Mouse (Mus musculus) gastrocnemius, adult 8-10 months (tissue): ENCODE data around the gene Agtpbp1. TPM values are rescaled to one million over a fixed set of nuclear protein-coding genes. Genes with fewer than 3 reads are reported as not detected.

ENCODE experiments used
- DNase-seq, 2 experiments: peaks; one replicate each; pipeline ENCODE4 v3.0.0; 2022; ENCODE audit warnings: low spot score in 2 of 2
- total RNA-seq, 4 experiments: library from RNA; stranded (reverse); gene quantifications; 2 replicates each; pipeline ENCODE4 v1.2.4; 2022

Agtpbp1 gene
- total RNA-seq, 4 experiments from 2014 or later: 77.0 to 85.2 (median 83.0) TPM

DNA sequence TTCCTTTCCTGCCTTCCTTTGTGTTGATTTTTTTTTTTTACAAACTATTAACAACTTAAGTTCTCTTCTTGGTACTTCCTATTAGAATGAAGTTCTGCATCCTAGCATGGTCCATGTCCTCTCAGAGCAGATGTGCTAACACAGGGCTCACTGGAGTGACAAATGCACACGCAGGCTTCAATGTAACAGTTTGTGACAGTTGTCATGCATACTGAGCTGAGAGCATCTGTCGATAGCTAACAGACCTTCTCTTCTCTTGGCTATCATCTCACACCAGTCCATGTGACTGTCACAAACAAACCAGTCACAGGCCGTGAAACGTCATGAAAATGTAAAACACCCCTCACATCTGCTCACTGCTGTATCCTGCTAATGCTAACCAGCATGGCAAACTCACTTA, 50.7 kb downstream of the Agtpbp1 start:
- DNase-seq: no peak

DNA sequence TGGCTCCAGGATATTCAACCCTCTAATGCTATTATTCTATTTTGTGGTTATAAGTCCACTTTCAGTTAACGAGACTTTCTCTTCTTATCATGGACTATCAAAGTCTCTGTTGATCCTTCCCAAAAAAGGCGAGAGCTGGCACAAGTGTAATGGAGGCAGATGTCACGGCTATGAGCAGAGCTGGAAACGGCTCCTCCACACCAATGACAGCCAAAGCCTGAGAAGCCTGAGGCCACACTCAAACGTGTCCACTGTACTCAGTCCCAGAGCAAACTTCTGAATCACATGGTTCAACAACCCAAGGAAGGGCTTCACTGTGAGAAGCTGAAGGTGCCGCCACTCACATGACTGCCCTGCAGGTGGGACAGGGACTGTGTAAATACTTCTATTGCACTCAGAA, 51.7 kb downstream of the Agtpbp1 start:
- no peak for DNase-seq

DNA sequence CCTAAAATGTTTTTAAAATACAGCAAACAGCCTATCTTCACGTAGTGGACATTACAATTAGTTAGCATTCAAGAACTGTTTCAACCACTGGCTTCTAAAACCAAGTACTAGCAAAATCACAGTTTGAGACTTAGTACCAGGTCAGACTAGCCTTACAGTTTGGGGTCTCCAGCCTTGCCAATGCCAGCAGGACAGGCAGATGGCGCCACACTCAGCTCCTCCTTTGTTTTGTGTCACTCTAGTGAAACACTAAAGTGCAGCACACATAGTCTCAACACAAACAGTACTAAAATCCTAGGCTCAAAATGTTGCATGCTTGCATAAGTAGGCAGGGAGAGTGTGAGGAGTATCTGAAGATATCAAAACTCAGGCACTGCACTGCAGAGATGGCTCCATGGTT, 53.8 kb downstream of the Agtpbp1 start:
- no peak for DNase-seq

DNA sequence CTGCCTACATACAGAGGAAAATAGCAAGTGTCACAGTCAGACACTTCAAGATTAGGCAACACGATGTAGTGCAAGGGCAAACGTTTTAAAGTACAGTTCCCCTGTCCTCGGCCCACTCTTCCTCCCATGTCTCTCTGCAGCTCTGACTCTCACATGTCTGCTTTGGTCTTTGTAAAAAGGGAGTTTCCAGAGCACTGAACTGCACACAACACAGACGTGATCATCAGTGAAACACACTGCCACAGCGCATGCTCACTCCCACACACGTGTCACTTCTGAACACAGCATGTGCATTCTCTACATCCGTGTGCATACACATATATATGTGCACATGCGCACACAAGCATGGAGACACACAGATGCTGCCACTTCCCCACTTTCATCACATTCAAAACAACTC, 54.5 kb downstream of the Agtpbp1 start:
- DNase-seq: no peak

DNA sequence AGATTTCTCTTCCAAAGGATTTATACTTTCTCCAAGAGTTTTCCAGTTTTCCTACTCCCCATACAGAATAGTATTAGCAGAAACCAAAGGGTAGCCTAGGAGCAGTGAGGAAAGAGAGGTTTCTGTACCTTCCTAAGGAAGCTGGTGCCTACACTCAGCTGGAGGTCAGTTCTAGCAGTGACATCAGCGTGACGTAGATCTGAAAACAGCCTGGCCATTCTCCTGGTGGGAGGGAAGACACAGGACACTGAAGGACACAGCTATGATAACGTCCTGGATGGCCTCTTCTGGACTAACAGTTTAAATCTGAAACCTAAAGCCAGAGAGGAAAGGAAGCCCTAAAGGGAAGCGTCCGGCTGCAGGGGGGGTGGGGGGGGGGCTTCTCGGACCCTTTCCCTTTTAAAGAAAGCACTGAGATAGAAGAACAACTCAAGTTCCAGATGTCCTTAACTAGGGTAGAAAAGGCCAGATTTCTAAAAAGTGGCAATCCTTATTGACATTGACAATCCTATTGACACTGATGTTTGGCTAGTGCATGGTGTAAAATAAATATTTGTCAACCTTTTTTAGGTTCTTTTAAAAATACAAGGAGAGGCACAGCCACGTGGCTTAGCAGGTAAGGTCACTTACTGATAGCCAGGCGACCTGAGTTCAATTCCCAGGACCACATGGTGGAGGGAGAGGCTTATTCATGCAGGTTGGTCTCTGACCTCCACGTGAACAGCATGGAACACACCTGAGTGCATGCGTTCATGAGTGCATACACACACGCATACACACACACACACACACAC, 63.6 kb downstream of the Agtpbp1 start:
- no peak for DNase-seq

DNA sequence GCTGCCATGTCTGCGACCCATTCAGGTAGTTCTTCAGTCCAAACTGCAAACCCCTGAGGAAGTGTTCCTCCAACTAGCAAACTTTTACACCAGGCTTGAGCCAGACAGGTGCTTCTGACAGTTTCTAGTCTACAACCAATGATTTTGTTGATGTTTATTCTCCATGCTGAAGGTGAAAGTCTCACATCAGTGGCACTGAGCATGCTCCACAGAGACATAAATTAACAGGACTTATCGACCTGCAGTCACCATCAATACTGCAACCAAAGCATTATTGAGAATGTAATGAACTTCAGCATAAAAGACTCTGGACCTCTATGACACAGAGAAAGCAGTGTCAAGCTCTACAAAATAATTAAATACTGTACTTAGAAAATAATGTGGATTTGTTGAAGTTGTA, 64.2 kb downstream of the Agtpbp1 start:
- DNase-seq: no peak

DNA sequence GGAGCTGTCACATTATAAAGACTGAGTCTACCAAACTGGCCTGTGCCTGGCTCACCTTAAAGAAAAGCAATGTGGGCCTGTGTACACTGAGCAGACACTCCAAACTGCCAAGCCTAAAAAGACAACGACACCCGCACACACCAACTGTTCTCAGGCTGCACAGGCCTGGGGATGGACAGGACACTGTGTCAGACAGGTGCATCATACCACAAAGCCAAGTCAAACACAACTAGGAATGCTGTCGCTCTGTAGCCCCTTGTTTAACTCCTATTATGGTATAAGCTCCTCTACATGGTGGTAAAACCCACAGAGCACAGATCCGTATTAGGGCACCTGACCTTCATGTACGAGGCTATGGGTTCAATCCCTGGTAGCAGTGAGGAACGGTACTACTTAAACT, 65.5 kb downstream of the Agtpbp1 start:
- DNase-seq: no peak

DNA sequence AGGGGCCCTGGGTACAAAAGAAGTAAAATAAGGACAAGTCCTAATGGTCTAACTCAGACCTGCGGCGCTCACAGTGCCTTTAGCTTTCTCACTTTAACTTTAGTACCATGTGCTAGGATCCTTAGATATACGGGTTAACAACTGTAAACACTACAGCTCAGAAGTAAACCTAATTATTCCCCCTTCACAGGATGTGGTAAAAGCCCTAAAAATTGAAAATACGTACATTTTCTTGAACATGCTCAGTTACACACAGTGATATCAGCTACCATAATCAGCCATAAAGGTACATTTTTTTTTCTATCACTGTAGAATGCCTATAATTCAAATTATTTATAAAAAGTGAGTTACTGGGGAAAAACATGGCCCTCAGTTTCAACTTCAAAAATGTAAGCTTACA, 67.0 kb downstream of the Agtpbp1 start:
- no peak for DNase-seq

DNA sequence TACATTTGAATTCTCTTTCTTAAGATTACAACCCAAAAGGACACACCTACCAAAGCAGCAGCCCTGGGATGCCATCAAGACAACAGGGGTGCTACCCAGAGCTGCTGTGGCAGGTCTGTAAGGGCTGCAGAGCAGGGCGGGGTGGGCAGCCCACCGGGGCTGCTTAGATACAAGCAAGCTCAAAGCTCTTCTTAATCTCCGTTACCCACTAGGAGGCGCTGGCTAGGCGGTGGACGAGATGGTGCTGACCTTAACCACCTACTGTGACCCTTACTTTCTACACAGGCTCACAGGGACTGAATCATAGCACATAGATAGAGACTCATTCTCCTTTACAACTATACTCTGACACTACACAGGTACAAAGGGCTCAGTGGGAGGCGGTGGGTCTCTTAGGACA, 70.0 kb downstream of the Agtpbp1 start:
- peak in 1 of 2 experiments; percentile 11 for DNase-seq

DNA sequence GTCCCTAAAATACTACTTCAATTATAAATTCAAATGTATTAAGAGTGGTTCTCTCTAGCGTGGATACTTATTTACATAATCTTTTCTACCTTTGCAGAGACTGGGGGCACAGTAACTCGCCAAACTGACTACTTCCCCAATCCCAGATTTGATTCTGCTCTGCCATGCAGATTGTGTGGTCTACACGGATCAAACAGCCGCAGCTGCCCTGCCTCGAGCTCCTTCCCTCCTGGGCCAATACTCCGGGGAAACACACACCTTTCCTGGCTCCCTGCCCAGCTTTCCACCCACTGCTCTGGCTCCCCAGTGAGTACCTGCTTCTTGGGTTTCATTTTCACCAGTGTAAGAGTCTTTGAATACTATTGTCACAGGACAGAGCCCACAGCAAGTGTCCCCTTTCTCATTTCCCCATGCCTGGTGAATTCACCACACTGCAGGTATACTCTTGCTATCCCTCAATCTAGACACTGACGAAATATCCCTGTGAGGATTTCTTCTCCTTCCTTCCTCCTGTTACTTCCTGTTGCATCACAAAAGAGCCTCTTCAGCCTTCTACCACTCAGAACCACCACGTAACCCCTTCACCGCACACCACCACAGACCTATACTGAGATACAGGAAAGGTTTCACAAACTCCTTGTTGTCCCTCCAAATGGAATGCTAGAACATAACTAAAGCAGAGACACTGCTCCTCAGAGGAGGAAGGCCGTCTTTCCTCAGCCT, 75.2 kb downstream of the Agtpbp1 start:
- DNase-seq: no peak

DNA sequence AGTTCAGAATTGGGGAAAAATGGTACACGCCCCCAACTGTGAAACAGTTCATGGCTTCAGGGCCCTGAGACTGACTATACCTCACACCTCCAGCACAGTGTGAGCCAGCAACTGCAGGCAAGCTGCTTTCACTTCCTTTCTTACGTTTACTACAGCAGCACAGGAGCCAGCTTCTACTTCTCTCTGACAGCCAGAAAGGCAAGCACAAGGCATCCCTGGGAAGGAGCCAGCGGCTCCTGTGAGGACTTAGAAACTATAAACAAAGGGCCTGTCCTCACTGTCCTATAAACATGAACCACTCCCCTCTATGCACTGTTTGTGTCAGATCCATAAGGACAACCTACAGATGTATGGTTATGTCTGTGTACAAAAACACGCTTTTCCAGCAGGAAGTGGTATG, 76.4 kb downstream of the Agtpbp1 start:
- DNase-seq: no peak

DNA sequence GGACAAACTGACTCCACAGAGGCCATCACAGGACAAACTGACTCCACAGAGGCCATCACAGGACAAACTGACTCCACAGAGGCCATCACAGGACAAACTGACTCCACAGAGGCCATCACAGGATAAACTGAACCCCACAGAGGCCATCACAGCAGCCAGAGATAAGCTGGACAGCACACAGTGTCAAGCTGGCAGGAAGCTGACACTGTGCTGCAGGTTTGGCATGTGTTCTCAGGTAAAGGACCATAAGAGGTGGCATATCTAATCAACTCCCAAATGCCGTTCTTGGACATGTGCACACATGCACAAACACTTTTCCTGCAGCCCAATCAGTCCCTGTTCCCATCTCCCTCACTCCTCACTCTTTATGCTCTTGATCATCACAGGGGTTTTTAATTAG, 78.6 kb downstream of the Agtpbp1 start:
- no peak for DNase-seq

DNA sequence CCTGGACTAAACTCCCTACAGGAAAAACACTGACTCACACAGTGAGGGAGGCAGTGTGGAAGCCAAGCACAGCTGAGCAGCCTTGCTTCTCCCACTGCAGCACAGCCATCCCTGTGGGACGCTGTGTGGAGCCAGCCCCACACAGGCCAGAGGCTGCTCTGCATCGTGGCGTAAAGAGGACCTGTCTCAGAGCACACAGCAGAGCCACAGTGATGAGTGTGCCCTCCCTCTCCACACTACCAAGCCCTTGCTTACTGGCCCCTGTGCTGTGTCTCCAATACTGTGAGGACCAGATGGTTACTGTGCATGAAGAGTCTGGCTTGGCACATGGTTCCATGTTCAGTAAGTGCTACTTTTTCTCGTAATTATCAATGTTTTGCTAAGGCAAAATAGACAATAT, 79.2 kb downstream of the Agtpbp1 start:
- no peak for DNase-seq

DNA sequence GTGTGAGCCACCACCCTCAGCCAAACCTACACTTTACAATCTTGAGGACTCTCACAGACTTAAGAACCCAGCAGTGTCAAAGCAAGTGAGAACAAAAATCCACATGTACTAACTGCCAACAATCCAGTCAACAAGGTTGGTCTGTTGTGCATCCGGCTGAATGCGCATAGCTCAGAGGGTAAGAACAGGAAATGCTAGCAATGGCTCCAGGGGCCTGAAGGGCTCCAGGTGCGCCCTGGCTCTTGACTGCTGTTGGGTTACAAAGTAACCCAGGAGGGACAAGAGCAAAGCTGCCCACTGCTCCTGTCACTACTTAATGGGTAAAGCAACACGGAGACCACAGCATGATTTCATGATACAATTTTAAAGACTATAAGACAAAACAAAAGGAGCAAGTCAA, 81.4 kb downstream of the Agtpbp1 start:
- no peak for DNase-seq

DNA sequence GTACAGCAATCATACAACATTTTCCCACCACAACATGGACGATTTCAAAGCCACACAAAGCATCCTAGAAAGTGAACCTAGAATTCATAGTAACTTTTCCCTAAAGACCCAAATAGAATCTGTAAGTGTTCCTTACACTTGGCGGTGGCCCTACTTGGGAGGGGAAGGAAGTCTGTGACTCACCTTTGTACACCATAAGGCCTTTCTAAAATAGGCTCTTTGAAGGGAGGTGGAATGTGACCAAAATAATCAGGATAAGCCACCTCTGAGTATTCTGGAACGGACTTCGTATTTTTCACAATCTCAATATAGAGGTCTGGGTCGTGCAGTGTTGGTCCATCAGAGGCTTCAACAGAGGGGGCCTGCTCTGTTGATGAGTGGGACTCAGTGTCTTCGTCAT, 85.2 kb downstream of the Agtpbp1 start:
- DNase-seq: no peak

DNA sequence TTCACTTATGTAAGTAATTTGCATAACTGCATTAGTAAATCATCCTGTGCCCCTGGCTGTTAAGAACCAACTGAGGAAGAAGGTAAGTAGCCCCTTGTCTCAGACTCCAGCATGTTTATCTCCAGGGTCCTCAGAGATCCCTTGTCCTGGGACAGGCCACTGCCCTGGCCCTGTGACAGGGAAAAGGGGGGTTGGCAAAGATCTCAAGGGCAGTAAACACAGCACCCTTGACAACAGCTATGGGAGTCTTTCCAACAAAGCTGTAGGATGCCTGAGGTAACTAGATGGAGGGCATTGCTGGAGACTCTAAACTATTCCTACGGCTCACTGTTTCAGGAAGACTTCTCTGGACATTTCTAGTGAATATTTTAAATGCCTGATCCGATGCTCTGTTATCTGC, 85.7 kb downstream of the Agtpbp1 start:
- no peak for DNase-seq

DNA sequence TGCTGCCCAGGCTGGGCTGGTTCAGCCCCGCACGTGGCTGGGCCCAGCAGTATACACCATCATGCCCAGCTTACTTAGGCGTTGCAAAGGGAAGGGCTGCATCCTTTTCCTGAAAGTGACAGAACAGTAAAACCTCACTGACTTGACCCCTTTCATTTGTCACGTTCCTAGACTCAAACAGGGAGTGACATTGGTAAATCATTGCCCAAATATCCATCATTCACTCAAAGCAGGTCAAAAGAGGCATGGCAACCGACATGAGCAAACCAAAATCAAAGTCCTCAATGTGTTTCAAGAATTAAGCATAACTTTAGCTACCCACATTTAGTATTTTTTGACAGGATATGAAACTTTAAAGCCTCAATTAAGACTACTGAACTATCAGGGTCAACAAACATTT, 86.8 kb downstream of the Agtpbp1 start:
- DNase-seq: no peak

DNA sequence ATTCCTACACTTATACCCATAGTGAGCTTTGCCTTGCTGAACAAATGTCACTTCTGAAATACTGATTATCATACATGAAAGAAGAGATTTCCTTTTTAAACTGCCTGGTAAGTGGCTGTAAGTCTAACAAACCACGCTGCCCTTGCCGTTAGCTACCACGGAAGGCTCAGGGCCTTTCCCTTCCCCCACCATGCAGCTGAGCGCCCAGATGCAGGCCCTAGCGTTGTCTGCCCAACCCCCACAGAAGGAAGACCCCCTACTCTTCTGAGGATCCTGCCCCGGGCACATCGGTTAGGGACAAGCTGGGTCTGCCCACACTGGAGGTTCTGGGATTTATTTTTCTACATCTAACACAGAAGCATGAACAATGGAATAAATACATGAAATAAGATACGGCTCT, 89.2 kb downstream of the Agtpbp1 start:
- DNase-seq: no peak

DNA sequence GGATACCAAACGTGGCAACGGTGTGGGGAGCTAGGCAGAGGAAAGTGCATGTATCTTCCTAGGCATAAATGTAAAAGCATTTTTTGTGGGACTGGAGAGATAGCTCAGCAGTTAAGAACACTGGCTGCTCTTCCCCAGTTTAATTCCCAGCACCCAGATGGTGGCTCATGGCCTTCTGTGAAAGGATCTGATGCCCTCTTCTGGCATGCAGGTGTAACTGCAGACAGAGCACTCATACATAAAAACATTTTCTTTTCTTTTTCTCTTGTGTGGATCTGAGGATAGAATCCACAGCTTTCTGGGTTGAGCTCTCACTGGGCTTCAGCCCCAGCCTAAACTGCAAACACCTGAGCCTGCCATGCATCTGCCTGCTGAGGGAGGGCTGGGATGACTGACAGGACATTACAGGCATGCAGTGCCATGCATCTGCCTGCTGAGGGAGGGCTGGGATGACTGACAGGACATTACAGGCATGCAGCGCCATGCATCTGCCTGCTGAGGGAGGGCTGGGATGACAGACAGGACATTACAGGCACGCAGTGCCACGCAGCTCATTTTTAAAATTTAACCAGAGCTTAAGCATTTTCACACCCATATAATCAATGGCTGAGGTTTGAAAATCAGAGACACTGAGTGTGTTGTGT, 90.3 kb downstream of the Agtpbp1 start:
- no peak for DNase-seq

DNA sequence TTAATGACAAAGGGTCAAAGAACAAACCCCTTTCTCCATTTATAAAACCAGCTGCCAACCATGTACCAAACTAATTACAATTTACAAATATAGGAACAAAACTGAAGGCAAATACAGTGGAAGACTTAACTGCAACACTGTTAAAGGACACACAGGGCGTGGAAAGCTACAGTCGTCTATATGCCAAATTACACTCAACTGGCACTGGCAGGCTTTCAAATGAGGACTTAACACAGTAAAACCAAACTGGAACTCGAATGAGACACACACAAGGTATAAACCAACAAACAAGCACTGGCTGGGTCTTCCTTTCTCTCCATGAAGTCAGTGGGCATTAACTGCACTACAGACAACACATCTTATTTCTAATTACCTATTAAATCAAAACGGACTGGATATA, 94.3 kb downstream of the Agtpbp1 start:
- DNase-seq: no peak

DNA sequence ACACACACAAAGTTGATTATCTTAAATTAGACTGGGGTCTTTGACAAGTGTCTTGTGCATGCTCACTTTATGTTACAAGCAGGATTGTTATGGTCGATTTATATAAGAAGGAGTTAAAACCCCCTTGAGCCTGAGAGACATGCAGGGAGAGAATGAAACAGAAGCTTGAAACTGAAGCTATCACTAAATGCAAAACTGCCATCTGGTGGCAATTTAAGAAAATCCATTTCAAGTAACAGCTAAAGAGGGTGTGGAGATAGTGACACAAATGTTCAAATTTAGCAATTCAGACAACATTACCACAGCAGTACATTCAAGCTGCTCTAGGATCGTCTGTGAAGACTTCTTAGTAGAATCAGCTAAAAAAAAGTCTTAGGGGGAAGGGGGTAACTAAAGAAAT, 95.9 kb downstream of the Agtpbp1 start:
- no peak for DNase-seq

DNA sequence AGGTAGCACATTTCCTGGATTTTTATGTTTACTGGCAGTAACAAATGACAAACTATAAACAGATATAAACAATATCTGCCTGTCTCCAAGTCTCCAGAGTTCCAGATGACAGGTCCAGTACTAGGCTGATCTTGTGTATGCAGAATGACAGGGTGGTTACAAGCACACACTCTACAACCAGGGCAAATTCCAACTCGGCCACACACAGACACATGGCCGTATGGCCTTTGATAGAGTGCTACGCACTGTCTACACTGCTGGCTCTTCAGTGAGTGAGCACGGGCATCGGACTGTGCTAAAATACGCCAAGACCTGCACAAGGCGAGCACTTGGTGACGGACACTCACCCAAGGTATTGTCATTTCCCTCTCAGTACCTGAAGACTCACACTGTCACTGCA, 97.7 kb downstream of the Agtpbp1 start:
- DNase-seq: no peak

DNA sequence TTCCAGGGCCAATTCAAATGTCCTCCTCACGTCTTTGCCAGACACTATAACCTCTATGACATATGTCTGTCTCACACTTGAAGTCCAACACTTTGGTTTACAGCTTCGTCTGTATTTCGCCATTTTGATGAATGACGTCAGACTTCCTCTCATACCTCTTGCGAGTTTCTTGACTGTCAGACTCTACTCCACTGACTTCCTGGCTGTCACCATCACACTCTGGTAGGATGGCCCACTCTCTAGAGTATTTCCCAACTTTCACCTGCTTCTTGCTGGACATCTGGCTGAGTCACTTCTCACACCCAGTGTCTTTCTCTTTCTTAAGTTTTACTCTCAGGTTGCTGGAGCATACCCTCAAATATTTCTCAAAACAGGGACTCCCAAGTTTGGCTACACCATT, 98.8 kb downstream of the Agtpbp1 start:
- DNase-seq: no peak
